Mouse (Mus musculus): ENCODE measurements around the gene Prkd2. TPM values are rescaled to one million over a fixed set of nuclear protein-coding genes. Genes with fewer than 3 reads are reported as not detected.

Gene Prkd2
- polyA plus RNA-seq, 1 experiment = 0.66 TPM

GRCm38 (mm10) chr7:16845820-16846167 lies 3.1 kb downstream of the Prkd2 start:
- Histone ChIP-seq H3K4me1 (ENCODE audit: control insufficient read depth) (peaks cover 54% of the 10 kb centered on the region), H3K27me3 (ENCODE audit: control insufficient read depth) (no peaks in the 10 kb centered on the region), H3K9me3 (ENCODE audit: control insufficient read depth, low read length) (no peaks in the 10 kb centered on the region), H3K36me3 (ENCODE audit: control insufficient read depth) (peaks cover 22% of the 10 kb centered on the region), H3K4me3 (replicated peaks) (peak overlapping the region; percentile 80)
- TF ChIP-seq GATA1 (IDR thresholded peaks at IDR 0.05; ENCODE audit: low read length) (no peak), TAL1 (IDR thresholded peaks at IDR 0.05; ENCODE audit: low read length) (no peak)

GRCm38 (mm10) chr7:16846775-16847174 lies 4.1 kb downstream of the Prkd2 start:
- TF ChIP-seq TAL1 (IDR thresholded peaks at IDR 0.05; ENCODE audit: low read length) (no peak), GATA1 (IDR thresholded peaks at IDR 0.05; ENCODE audit: low read length) (no peak)
- Histone ChIP-seq H3K36me3 (ENCODE audit: control insufficient read depth) (peaks cover 13% of the 10 kb centered on the region), H3K27me3 (ENCODE audit: control insufficient read depth) (no peaks in the 10 kb centered on the region), H3K9me3 (ENCODE audit: control insufficient read depth, low read length) (no peaks in the 10 kb centered on the region), H3K4me1 (ENCODE audit: control insufficient read depth) (peaks cover 45% of the 10 kb centered on the region), H3K4me3 (replicated peaks) (no peak overlapping the region)

- Histone ChIP-seq H3K9me3 (ENCODE audit: control insufficient read depth, low read length) (no peaks in the 10 kb centered on the region), H3K36me3 (ENCODE audit: control insufficient read depth) (peaks cover 8% of the 10 kb centered on the region), H3K27me3 (ENCODE audit: control insufficient read depth) (no peaks in the 10 kb centered on the region)
Observed at GRCm38 (mm10) chr7:16847507-16847906, 4.8 kb downstream of the Prkd2 start.

GRCm38 (mm10) chr7:16848579-16848978 lies 5.9 kb downstream of the Prkd2 start:
- Histone ChIP-seq H3K4me3 (replicated peaks) (no peak overlapping the region), H3K4me1 (ENCODE audit: control insufficient read depth) (peaks cover 28% of the 10 kb centered on the region), H3K27me3 (ENCODE audit: control insufficient read depth) (no peaks in the 10 kb centered on the region), H3K36me3 (ENCODE audit: control insufficient read depth) (peaks cover 13% of the 10 kb centered on the region), H3K9me3 (ENCODE audit: control insufficient read depth, low read length) (no peaks in the 10 kb centered on the region)
- TF ChIP-seq GATA1 (IDR thresholded peaks at IDR 0.05; ENCODE audit: low read length) (no peak), TAL1 (IDR thresholded peaks at IDR 0.05; ENCODE audit: low read length) (no peak)

More at GRCm38 (mm10) chr7:16847507-16847906, 4.8 kb downstream of the Prkd2 start:
- TF ChIP-seq TAL1 (IDR thresholded peaks at IDR 0.05; ENCODE audit: low read length) (no peak), GATA1 (IDR thresholded peaks at IDR 0.05; ENCODE audit: low read length) (no peak)
- Histone ChIP-seq H3K4me1 (ENCODE audit: control insufficient read depth) (peaks cover 37% of the 10 kb centered on the region), H3K4me3 (replicated peaks) (no peak overlapping the region)

GRCm38 (mm10) chr7:16851636-16852035 lies 8.9 kb downstream of the Prkd2 start:
- TF ChIP-seq TAL1 (IDR thresholded peaks at IDR 0.05; ENCODE audit: low read length) (no peak), GATA1 (IDR thresholded peaks at IDR 0.05; ENCODE audit: low read length) (no peak)
- peaks cover 4% of the 10 kb centered on the region for H3K4me1 ChIP-seq (ENCODE audit: control insufficient read depth)
- H3K27me3 ChIP-seq (ENCODE audit: control insufficient read depth) = no peaks in the 10 kb centered on the region
- no peaks in the 10 kb centered on the region for H3K9me3 ChIP-seq (ENCODE audit: control insufficient read depth, low read length)
- H3K4me3 ChIP-seq (replicated peaks) = no peak overlapping the region
- H3K36me3 ChIP-seq (ENCODE audit: control insufficient read depth) = peaks cover 36% of the 10 kb centered on the region

- TF ChIP-seq TAL1 (IDR thresholded peaks at IDR 0.05; ENCODE audit: low read length) (no peak), GATA1 (IDR thresholded peaks at IDR 0.05; ENCODE audit: low read length) (no peak)
- H3K27me3 ChIP-seq (ENCODE audit: control insufficient read depth) = no peaks in the 10 kb centered on the region
- H3K9me3 ChIP-seq (ENCODE audit: control insufficient read depth, low read length) = no peaks in the 10 kb centered on the region
- no peak overlapping the region for H3K4me3 ChIP-seq (replicated peaks)
- H3K36me3 ChIP-seq (ENCODE audit: control insufficient read depth) = peaks cover 39% of the 10 kb centered on the region
- H3K4me1 ChIP-seq (ENCODE audit: control insufficient read depth) = peaks cover 6% of the 10 kb centered on the region
Observed at GRCm38 (mm10) chr7:16853302-16853831, 10.7 kb downstream of the Prkd2 start.

- Histone ChIP-seq H3K36me3 (ENCODE audit: control insufficient read depth) (peaks cover 27% of the 10 kb centered on the region), H3K4me3 (replicated peaks) (no peak overlapping the region), H3K4me1 (ENCODE audit: control insufficient read depth) (peaks cover 2% of the 10 kb centered on the region; the same call in 1 of the 2 replicates), H3K27me3 (ENCODE audit: control insufficient read depth) (no peaks in the 10 kb centered on the region), H3K9me3 (ENCODE audit: control insufficient read depth, low read length) (no peaks in the 10 kb centered on the region)
- TF ChIP-seq GATA1 (IDR thresholded peaks at IDR 0.05; ENCODE audit: low read length) (no peak), TAL1 (IDR thresholded peaks at IDR 0.05; ENCODE audit: low read length) (no peak)
Observed at GRCm38 (mm10) chr7:16858336-16858735, 15.6 kb downstream of the Prkd2 start.

- H3K4me1 ChIP-seq (ENCODE audit: control insufficient read depth) = peaks cover 2% of the 10 kb centered on the region; the same call in 1 of the 2 replicates
- TF ChIP-seq TAL1 (IDR thresholded peaks at IDR 0.05; ENCODE audit: low read length) = no peak
- TF ChIP-seq GATA1 (IDR thresholded peaks at IDR 0.05; ENCODE audit: low read length) = no peak
- no peaks in the 10 kb centered on the region for H3K27me3 ChIP-seq (ENCODE audit: control insufficient read depth)
- no peak overlapping the region for H3K4me3 ChIP-seq (replicated peaks)
- no peaks in the 10 kb centered on the region for H3K9me3 ChIP-seq (ENCODE audit: control insufficient read depth, low read length)
- peaks cover 21% of the 10 kb centered on the region for H3K36me3 ChIP-seq (ENCODE audit: control insufficient read depth)
Observed at GRCm38 (mm10) chr7:16859902-16860651, 17.4 kb downstream of the Prkd2 start.

- Histone ChIP-seq H3K9me3 (ENCODE audit: control insufficient read depth, low read length) (no peaks in the 10 kb centered on the region), H3K27me3 (ENCODE audit: control insufficient read depth) (no peaks in the 10 kb centered on the region), H3K36me3 (ENCODE audit: control insufficient read depth) (peaks cover 12% of the 10 kb centered on the region; the same call in 1 of the 2 replicates), H3K4me3 (replicated peaks) (no peak overlapping the region), H3K4me1 (ENCODE audit: control insufficient read depth) (no peaks in the 10 kb centered on the region; the same call in 1 of the 2 replicates)
- TF ChIP-seq TAL1 (IDR thresholded peaks at IDR 0.05; ENCODE audit: low read length) (no peak), GATA1 (IDR thresholded peaks at IDR 0.05; ENCODE audit: low read length) (no peak)
Observed at GRCm38 (mm10) chr7:16867488-16867887, 24.8 kb downstream of the Prkd2 start.

All from erythroblast, embryonic 14.5 days (primary cell).